ENCODE assay signal across 7 mouse cellular contexts in the genomic region with DNA sequence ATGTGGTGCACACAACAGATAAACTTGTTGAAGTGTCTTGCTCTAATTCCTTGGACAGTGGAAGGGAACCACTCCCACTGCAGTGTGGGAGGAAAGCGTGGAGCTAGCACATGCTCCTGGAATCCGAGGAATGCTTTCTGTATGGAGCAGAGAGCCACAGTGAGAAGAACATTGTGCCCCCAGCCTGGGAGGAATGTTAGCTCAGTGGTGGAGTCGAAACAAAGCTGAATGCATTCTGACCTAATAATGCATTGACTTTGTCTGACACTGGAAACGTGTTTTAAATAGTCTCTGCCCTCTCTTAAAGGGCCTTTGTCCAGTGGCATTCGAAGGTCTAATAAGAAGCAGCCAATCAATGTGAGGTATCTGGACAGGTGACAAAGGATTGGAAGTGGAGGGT.
A peak's percentile ranks its signal among the peaks of the same experiment; 100 is the strongest.
DNase-seq lines count a peak whose midpoint lies in the region; ATAC-seq and TF ChIP-seq lines count a peak whose summit lies in the region.

No protein-coding gene starts in this region.

- intact Hi-C loops in heart, postnatal 10 days (cut with DNase I): loop anchor here (10.0 kb wide), 1 partner anchor 117 kb away; a partner anchor contains a TSS

- H3K27ac ChIP-seq in lung, embryonic 16.5 days (ENCODE audit: low read length): no peak overlapping the region

- 0 out of 2 replicates have a peak, but pooled peaks cover 2% of the 10 kb centered on the region for H3K4me1 ChIP-seq in lung, embryonic 16.5 days (replicated peaks; ENCODE audit: control insufficient read depth, insufficient read depth, low read length)

- no peak overlapping the region for H3K4me3 ChIP-seq in lung, embryonic 16.5 days (ENCODE audit: low read length)

- CTCF ChIA-PET in Patski (lab: Charles Lee): interaction anchor here (0.9 to 1.2 kb wide), 2 partner anchors 13 to 41 kb away, joined by 3 read pairs; no protein-coding TSS in a partner anchor

- POLR2A ChIA-PET in Patski (lab: Charles Lee): interaction anchor here (0.7 kb wide), 1 partner anchor 1732 kb away, joined by 3 read pairs; no protein-coding TSS in a partner anchor

- H3K9ac ChIP-seq in lung, embryonic 16.5 days (ENCODE audit: low read length): no peak overlapping the region

- in situ Hi-C loops in Patski (cut with MboI; ENCODE audit: low pct_unique_long_range_greater_than_20kb): no loop called here

- H3K9me3 ChIP-seq in lung, embryonic 16.5 days (ENCODE audit: control insufficient read depth, low read length): no peaks in the 10 kb centered on the region

- H3K36me3 ChIP-seq in lung, embryonic 16.5 days (ENCODE audit: control insufficient read depth, insufficient read depth, low read length): no peaks in the 10 kb centered on the region

- DNase-seq in 3134 (ENCODE audit: extremely low read depth, insufficient read length, low spot score) (peak; percentile 49), Patski (ENCODE audit: low read depth, low spot score) (peak; percentile 24)
- peak; percentile 66 to 71 for DNase-seq in heart, postnatal 10 days
- DNase-seq in cerebellum, postnatal 4 days (ENCODE audit: low spot score in 2 of 2): no peak
- no peak for DNase-seq in natural killer cell, adult 2 months (ENCODE audit: low spot score in 2 of 2)

- no peak overlapping the region for H3K4me2 ChIP-seq in lung, embryonic 16.5 days (ENCODE audit: low read depth, low read length)

- WGBS in lung, embryonic 16.5 days: 17% methylated on average over 5 of the region's 5 CpGs

- no peaks in the 10 kb centered on the region for H3K27me3 ChIP-seq in Patski
- H3K27me3 ChIP-seq in lung, embryonic 16.5 days (ENCODE audit: control insufficient read depth, insufficient read depth, low read depth, low read length): no peaks in the 10 kb centered on the region

- TF ChIP-seq CTCF in Patski (IDR thresholded peaks at IDR 0.05): no peak

- peak; percentile 99 for ATAC-seq in Patski
- ATAC-seq in lung, embryonic 16.5 days (ENCODE audit: low read depth): peak; percentile 85
- ATAC-seq in granulocyte monocyte progenitor cell, adult 5-6 weeks (replicated peaks; ENCODE audit: poor library complexity, severe bottlenecking): no peak

Comparison
In these comparisons a context has a peak if more than half of its experiments do, and no peak if none do; other contexts are left out.
1. DNase-seq: peak in 3134 (single experiment), Patski (single experiment) and heart, postnatal 10 days (2 of 2); none in cerebellum, postnatal 4 days (0 of 2) and natural killer cell, adult 2 months (0 of 2).